Mouse (Mus musculus): ENCODE results near the gene Ppp1r36.

Gene Ppp1r36

DNA sequence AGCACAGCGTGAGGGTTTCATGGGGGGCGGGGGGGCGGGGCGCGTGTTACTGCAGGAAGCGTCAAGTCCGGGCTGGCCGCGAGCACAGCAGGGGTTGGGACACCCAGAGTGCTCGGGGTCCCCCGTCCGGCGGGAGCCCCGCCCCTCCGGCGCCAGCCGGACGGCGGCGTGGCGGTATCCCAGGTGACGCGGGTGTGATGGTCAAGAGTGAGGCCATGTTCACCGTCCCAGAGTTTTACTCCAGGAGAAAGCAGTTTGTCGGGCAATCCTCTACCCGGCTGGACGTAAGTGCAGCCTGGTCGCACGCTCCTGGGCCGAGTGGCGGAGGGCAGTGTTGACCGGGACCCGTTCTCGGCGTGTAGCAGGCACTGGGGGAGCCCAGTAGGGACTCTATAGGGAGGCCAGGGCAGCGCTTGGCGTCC is at the start of gene Ppp1r36:
Gene Ppp1r36, plus strand, starts transcription at position 106 of the 422 bp plus-strand sequence.
- DNase-seq (ENCODE audit: inconsistent ontology term) = peak; percentile 19

DNA sequence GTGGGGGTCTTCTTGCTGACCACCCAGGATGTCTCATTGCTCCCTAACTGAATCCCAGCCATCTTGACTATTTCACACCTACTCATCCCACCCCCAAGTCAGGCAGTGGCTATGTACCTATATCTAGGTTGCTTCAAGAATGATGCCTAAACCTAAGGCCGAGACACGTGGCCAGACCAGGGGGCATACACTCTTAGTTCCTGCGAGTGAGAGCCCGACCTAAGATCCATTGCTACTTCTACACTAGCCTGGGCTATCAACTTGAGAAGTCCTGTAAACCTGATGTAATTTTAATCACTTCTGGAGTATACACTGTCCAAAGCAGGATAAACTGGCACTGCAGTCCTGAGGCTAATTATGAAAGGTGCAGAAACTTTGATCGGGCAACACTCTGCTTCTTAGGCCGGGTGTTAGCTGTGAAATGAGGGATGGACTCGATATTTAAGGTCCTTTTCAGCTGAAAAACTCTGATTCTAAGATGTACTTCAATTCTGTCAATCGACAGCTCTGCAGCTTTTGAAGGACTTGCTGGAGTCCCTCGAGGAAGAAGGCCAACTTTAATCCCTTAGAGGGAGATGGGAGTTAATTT is 49.0 kb upstream of the Ppp1r36 start:
- no peak for DNase-seq (ENCODE audit: inconsistent ontology term)

DNA sequence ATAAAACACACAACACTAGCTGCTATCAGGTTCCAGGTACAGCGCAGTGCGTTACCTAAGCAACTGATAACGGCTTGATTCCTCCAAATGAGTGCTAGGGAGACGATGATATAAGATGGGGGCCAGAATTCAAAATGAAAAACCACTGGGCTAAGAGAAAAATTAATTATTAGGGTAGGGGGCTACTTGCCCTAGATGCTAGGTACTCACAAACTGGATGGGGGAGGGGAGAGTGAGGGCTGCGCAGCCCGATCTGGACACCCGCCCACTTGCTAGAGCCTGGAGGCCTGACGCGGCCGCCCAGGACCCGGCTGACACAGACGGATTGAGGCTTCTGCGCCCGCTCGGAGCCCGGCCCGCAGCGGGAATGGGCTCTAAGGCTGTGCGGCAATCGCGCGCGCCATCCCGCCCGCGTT is 48.5 kb upstream of the Ppp1r36 start:
- DNase-seq (ENCODE audit: inconsistent ontology term) = peak; percentile 12

DNA sequence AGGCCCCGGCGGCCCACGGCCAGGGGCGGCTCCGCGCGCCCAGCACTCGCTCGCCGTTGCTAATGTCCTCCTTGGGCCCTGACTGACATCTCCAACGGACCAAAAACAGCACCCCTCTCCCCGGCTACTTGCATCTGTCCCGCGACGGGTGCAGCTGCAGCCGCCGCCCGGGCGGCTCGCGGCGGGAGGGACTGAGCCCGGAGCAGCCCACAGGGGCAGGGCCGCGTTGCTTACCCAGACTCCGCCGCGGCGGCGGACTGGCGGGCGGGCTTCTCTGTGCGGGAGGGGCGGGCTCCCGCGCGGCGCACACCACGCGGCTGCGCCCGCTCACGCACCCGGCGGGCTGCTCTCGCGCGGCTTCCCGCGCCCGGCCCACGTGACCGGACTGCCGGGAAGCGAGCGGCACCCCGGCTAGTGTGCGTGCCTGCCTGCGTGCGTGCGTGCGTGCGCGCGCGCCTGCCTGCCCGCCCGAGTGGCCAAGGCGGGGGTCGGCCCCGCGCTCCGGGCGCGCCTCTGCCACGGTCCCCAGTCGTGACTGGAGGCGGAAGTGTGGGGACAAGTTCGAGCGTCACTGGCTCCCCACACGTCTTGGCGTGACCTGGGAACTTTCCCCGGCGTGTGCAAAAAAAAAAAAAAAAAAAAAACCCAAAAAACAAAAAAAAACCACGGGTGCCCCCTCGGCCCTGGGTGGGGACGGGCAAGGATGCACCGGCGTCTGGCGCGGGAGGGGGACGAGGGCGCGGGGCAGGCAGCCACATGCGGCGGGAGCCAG is 47.9 kb upstream of the Ppp1r36 start, which contains the start of gene Zbtb25:
Gene Zbtb25, minus strand, starts transcription at position 397 of the 772 bp plus-strand sequence.
- DNase-seq (ENCODE audit: inconsistent ontology term) = peak; percentile 96

DNA sequence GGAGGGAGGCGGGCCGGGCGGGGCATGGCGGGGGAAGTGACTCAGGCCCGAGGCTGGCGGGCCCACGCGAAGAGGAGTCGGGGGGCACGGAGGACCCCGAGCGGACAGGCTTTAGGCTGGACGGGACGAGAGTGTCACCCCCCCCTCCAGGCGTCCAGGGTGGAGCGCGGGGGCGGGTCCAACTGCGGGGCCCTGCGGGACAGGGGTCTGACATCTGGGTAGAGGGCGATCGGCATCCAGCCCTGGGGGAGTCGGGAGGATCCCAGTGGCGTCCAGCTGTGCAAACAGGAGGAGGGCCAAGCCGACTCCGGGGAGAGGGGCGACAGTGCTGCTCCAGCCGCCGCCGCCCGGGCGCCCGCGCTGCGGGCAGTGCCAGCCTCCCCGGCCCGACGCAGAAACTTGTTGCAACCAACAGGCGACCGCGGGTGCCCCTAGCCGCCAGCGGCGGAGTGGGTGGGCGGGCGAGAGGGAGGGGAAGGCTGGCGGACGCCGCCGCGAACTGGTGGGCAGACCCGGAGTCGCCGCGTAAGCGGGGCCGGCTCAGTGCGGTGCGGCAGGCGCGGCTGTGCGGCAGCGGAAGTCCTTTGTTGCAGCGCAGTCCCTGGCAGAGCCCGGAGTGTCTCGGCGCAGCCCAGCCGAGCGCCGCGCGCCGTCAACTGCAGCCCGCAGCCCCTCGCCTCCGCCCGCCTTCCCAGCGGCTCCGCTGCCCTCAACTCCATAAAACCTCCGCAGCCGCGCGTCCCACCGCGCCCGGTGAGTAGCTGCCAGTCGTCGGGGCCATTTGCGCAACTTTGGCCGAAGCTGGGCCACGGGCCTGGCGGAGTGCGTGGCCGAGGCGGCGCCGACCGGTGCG is 47.1 kb upstream of the Ppp1r36 start, which contains the start of gene Zbtb1:
Gene Zbtb1, plus strand, starts transcription at position 289 of the 853 bp plus-strand sequence.
- DNase-seq (ENCODE audit: inconsistent ontology term) = peak; percentile 94

DNA sequence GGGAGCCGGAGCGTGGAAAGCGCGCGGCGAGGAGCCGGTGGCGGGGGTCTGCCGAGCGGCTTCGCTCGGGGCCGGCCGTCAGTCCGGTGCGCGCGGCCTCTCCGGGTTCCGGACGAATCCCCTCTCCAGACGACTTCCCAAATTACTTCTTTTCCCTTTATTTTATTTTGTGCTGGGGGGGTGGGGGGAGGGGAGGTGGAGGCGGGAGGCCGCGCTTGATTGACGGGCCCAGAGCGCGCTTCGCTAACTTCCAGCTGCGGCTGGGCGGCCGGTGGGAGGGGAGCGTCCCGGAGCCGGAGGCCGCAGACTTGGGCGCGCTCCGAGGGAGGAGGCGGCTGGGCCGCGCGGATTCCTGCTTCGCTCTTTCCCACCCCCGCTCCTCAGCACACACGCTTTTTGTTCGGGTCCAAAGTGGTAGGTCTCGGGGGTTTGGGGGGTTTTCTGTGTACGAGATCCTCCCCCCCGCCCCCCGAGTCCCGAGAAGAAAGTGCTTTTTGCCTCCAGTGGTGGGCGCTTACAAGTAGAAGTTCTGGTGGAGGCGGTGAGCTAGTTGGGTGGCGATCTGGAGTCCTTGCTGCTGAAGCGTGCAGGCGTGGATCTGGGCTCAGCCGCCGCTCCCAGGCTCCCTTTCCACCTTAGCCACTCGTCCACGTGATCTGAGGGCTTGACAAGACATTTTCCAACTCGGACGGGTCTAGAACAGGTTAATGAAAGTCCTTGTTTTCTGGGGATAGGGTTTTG is 46.3 kb upstream of the Ppp1r36 start:
- peak; percentile 84 for DNase-seq (ENCODE audit: inconsistent ontology term)

DNA sequence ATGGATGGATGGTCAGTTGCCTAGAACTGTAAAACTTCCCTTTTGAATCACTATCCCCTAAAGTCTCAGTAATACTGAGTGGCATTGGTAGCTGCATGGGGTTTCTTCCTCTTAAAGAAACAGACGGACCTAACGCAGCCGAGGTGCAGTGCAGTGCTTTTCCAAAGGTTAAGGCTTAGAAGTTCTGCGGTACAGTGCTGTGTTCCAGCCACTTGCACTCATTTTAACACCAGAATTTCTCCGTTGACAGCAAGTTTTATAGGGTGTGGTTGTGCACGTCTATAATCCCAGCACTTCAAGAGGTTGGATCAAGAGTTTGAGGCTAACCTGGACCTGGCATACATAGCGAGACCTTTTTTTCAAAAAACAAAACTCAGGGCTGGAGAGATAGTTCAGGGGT is 45.3 kb upstream of the Ppp1r36 start:
- DNase-seq (ENCODE audit: inconsistent ontology term) = no peak

DNA sequence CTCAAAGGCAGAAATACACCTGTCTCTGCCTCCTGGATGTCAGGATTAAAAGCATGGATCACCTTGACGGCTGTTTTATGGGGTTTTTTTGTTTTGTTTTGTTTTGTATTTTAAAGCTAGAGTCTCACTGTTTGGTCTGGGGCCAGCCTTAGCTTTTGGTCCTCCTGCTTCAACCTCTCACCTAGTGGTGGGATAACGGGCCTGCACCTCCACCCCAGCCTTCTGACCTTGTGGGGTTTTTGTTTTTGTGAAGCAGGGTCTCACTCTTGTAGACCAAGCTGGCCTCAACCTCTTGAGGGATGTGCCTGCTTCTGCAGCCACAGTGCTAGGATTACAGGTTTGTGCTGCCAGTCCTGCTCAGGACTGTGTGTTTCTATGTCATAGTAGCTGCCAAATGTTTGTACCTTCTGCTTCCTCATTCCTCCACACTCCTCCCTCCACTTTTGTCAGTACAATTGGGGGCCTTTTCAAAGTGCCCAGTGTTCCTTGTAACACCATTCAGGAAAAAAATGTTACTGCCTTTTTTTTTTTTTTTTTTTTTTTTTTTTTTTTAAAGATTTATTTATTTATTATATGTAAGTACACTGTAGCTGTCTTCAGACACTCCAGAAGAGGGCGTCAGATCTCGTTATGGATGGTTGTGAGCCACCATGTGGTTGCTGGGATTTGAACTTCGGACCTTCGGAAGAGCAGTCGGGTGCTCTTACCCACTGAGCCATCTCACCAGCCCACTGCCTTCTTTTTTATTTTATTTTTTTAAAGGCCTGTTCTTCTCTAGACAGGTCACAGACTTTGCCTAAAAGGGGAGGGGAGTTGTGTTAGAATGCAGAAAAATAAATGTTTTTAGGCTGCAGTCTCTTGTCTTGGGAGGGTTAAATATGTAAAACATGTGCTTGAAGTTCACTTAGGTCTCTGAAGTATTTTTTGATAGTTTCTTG is 44.2 kb upstream of the Ppp1r36 start:
- DNase-seq (ENCODE audit: inconsistent ontology term) = no peak

DNA sequence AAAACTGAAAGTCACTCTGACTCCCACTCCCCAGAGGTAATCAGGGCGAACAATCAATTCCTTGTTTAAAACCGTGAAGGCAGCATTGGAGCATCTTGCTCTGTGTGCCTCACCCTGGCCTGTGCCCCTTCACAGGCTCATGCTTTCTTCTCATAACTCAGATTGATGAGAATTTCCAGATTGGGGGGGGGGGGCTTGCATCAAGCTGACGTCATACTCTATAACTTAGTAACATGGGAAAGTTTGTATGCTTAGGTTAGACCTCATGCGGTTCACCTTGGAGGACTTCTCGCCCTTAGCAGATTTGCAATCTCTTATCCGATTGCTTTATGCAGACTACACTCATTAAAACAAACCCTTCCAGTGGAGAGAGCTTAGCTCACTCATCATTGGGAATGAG is 43.3 kb upstream of the Ppp1r36 start:
- DNase-seq (ENCODE audit: inconsistent ontology term) = no peak

DNA sequence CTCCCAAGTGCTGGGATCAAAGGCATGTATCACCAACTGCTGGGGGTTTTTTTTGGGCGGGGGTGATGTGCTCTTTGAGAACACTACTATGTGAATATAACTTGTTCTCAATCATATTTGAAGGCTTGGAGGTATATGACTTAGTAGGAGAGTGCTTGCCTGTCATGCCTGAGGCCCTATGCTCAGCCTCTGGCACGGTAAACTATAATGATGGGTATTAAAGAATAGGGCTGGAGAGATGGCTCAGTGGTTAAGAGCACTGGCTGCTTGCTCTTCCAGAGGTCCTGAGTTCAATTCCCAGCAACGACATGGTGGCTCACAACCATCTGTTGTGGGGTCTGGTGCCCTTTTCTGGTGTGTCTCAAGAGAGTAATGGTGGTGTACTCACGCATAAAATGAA is 42.4 kb upstream of the Ppp1r36 start:
- DNase-seq (ENCODE audit: inconsistent ontology term) = no peak

DNA sequence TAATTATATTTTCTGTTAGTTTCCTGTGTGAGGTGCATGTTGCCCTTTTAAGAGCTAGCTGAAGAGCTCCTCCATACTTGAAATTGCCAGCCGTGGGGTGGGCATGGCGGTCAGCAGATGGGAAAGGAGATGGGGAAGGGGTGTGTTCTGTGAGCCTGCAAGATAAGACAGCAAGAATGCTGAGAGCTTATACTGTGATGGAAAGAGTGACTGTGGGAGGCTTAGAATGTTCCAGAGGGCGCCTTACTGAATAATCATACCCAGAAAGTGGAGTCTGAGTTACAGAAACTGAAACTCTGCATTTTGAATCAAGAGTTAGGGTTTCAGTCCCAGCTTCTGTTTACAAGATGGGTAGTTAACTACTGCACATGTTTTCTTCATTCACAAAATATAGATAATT is 41.8 kb upstream of the Ppp1r36 start:
- no peak for DNase-seq (ENCODE audit: inconsistent ontology term)

DNA sequence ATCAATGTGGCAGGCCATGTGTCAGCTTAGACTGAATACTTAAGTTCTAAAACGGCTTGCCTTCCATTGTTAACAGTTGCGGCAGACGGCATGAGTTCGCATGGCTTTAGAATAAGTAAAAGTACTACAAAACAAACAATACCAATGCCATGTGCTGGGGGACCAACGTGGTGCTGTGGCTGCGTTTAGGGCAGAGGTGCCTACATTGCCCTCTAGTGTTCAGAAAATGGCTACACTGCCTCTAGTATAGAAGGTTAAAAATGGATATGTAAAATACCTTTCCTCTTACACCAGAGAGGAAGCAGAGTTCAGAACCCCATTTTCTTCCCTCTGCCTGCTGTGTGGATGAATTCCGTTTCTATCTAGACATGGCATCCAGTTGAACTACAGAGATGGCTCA is 40.7 kb upstream of the Ppp1r36 start:
- DNase-seq (ENCODE audit: inconsistent ontology term) = no peak

DNA sequence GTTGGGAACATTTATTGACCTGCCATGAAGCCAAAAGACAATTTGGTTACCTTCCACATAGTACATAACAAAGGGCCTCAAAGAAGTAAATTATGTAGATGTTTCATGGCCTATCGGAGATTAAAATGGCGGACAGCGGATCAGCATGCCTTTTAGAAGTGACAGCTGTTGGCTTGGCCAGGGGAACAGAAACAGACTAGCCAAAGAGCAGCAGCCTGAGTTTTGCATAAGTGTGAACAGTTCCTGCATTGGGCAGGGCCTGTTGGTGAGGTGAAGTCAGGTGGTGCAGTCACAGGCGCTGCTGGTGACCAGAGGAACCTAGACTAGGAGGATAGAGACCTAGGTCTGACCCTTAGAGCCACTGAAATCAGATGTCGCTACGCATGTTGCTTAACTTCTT is 40.3 kb upstream of the Ppp1r36 start:
- DNase-seq (ENCODE audit: inconsistent ontology term) = no peak

DNA sequence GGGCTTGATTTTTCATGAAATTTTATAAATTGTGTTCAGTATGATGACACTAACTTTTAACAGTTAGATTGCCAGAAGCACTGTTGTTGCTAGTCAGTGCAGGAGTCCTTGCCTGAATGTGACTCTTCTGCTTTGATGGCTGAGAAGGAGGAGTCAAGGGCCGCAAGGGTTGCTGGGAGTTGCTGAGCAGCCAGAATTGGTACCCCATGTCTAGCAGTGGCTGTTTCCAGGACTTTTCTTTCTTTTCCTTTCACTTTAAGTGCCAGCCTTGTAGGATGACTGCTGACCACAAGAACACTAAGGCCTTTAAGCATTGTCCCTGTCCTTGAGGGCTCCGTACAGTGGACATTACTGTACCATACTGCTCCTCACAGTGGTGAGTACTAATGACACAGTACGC is 39.6 kb upstream of the Ppp1r36 start:
- no peak for DNase-seq (ENCODE audit: inconsistent ontology term)

DNA sequence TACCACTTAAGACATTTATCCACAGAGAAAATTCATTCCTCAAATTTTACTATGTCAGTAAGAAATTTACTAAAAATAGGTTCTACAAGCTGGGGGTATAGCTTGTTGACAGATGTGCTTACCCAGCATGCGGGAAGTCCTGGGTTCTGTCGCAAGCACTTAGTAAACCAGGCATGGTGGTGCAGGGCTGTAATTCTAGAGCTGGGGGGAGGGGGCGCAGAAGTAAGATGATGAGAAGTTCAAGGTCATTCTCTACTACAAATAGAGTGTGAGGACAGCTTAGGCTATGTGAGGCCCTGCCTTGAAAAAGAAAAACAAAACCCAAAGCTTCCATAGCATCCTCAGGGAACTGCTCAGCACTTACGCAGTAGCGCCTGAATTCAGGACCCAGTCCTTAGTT is 38.8 kb upstream of the Ppp1r36 start:
- DNase-seq (ENCODE audit: inconsistent ontology term) = no peak

DNA sequence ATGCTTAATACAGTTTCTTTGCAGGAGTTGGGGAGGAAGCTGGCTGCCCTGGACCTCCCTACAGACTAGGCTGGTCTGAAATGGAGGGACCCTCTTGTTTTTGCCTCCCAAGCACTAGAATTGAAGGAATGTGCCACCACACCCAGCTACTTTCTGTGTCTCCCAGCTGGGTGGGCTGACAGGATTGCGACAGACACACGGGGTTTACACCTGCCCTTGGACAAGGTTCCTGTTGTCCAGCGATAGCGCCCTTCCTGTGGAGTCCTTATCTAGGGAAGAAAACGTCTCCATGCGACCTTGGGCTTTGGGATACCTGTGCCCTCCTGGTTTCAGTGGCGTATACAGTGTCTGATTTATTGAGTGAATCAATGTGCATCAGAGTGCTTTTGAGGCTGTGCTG is 37.2 kb upstream of the Ppp1r36 start:
- no peak for DNase-seq (ENCODE audit: inconsistent ontology term)

DNA sequence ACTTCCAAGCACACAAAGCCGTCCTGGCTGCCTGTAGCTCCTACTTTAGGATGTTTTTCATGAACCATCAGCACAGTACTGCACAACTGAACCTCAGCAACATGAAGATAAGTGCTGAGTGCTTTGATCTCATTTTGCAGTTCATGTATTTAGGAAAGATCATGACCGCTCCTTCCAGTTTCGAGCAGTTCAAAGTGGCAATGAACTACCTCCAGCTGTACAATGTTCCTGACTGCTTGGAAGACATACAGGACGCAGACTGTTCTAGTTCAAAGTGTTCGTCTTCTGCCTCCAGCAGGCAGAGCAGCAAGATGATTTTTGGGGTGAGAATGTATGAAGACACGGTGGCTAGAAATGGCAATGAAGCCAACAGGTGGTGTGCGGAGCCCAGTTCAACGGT is 32.0 kb upstream of the Ppp1r36 start:
- no peak for DNase-seq (ENCODE audit: inconsistent ontology term)

DNA sequence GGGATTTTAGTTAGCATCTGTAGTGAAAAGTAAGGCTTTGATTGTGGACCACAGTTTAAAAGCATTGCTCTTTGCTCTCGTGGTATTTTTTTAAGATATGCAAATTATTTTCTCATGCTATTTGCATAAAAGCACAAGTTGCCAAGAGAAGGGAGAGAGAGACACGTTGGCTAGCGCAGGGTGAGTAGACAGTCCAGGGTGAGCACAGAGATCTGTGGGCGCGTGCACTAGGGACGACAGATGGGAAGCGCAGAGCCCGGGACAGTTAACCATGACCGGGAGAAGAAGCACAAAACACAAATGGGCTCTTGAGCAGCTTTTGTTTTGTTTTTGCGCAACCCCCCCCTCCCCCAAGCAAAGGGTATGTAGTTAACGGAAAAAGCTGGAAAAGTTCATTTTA is 28.5 kb upstream of the Ppp1r36 start:
- DNase-seq (ENCODE audit: inconsistent ontology term) = no peak

DNA sequence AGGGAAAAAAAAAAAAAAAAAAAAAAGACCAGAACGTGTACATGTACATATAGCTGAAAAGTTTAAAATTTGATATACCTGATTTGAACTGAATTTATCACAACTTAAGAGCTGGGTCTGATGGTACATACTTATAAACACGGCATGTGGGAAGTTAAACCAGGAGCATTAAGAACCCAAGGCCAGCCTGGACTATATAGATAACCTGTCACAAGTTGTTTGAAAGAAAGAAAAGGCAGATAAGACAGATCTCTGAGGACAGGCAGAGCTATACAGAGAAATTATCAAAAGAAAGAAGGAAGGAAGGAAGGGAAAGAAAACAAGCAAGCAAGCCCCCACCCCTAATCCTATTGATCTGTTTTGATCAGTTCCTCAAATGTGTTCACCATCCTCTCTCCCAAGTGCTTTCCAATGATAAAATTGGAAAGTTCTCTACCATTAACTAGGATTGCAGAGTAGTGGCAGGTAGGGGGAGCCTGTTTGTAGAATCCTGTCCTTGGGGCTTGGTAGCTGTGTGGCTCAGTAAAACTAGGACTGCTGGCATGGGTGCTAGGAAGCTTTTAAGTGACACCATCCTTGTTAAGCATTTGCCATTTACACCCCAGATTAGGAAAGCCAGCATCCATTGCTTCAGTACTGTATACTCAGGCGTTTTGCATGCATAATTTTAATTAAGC is 25.6 kb upstream of the Ppp1r36 start:
- DNase-seq (ENCODE audit: inconsistent ontology term) = no peak

DNA sequence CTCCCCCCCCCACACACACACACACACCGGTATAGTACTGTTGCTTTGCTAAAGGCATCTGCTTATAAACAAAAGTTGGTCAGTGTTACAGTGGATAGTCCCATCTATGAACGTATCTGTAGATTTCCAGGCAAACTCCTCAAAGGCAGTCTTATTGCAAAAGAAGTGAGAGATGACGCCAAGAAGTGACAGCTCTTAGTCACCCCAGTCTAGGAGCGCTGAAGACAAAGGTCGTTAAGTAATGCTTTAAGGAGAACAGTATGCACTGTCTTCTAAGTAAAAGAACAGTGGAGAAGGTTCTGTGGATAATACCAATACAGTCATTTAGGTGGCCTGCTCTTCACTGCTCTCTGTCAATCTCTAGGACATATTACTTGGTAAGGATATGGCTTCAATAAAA is 24.4 kb upstream of the Ppp1r36 start:
- no peak for DNase-seq (ENCODE audit: inconsistent ontology term)

Measured in Muller cell, postnatal 12 days (primary cell).